Mouse (Mus musculus) lung, embryonic 15.5 days (tissue): Measurements from ENCODE around the gene Pole2. TPM values are rescaled to one million over a fixed set of nuclear protein-coding genes. Genes with fewer than 3 reads are reported as not detected.
A peak's percentile ranks its signal among the peaks of the same experiment; 100 is the strongest.

Experiments used
- ATAC-seq: fragments of 200-750 bp; cut with Nextera tagmentation; 2 replicates; pipeline ENCODE4 v1.8.0; 2017; ENCODE audit warnings: moderate number of reproducible peaks, borderline replicate concordance; ENCODE audit not compliant: low FRiP score, low TSS enrichment; ENCODE audit errors: extremely low read depth
- H3K27ac ChIP-seq: fragments of 300-500 bp; sonication (generic); 2 replicates; pipeline ENCODE4 v1.5.1; 2015; ENCODE audit warnings: moderate library complexity, mild to moderate bottlenecking, inconsistent platforms
- H3K27me3 ChIP-seq: fragments of 300-500 bp; sonication (generic); 2 replicates; pipeline ENCODE4 v1.6.1; 2015; ENCODE audit warnings: inconsistent platforms
- H3K36me3 ChIP-seq: fragments of 300-500 bp; sonication (generic); 2 replicates; pipeline ENCODE4 v1.6.1; 2015; ENCODE audit warnings: inconsistent platforms
- H3K4me1 ChIP-seq: fragments of 300-500 bp; sonication (generic); 2 replicates; pipeline ENCODE4 v1.6.1; 2015; ENCODE audit warnings: inconsistent platforms
- H3K4me2 ChIP-seq: fragments of 300-500 bp; sonication (generic); 2 replicates; pipeline ENCODE4 v1.6.1; 2015; ENCODE audit warnings: inconsistent platforms, mild to moderate bottlenecking, moderate library complexity
- H3K4me3 ChIP-seq: fragments of 300-500 bp; sonication (generic); 2 replicates; pipeline ENCODE4 v1.5.1; 2015; ENCODE audit warnings: mild to moderate bottlenecking, inconsistent platforms
- H3K9ac ChIP-seq: fragments of 300-500 bp; sonication (generic); 2 replicates; pipeline ENCODE4 v1.6.1; 2015; ENCODE audit warnings: inconsistent platforms
- H3K9me3 ChIP-seq: fragments of 300-500 bp; sonication (generic); 2 replicates; pipeline ENCODE4 v1.6.1; 2016; ENCODE audit warnings: inconsistent platforms
- WGBS: fragments of 180-500 bp; shearing (Covaris S2); methylation state at CpG from one replicate; pipeline ENCODE4 v1.1.7; 2015; 5-methylcytosine and 5-hydroxymethylcytosine counted together
- polyA plus RNA-seq: library from polyadenylated mRNA; unstranded; fragments of >200 nt; fragmentation: Nextera tagmentation; extraction: Ambion mirVana; gene quantifications from 2 replicates; pipeline ENCODE4 v1.2.1, GENCODE M21; 2015

Pole2 gene
- polyA plus RNA-seq, 1 experiment from 2014 or later, result 33.5 TPM

DNA sequence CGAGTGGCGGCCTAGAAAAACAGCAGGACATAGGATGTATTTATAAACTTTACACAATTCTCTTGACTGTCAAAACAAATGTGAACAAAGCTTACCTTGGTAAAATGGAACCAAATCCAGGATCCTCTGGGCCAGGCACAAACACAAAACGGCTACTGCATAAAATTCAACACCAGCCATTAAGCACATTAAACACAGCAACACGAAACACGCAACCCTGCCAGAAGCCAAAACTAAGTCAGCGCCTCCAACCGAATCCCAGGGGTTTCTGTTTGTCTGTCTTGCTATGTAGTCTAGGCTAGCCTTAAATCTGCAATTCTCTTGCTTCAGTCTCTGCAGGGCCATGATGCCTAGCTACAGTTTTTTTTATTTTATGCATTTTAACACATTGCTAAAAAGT lies 20.1 kb downstream of the Pole2 start:
- Histone ChIP-seq H3K27ac (no peak overlapping the region), H3K9ac (no peak overlapping the region), H3K36me3 (peaks cover 46% of the 10 kb centered on the region), H3K4me2 (no peak overlapping the region), H3K4me3 (no peak overlapping the region), H3K4me1 (no peaks in the 10 kb centered on the region), H3K27me3 (no peaks in the 10 kb centered on the region), H3K9me3 (no peaks in the 10 kb centered on the region)
- no peak for ATAC-seq
- WGBS, result 93% methylated on average over 7 of the region's 7 CpGs

DNA sequence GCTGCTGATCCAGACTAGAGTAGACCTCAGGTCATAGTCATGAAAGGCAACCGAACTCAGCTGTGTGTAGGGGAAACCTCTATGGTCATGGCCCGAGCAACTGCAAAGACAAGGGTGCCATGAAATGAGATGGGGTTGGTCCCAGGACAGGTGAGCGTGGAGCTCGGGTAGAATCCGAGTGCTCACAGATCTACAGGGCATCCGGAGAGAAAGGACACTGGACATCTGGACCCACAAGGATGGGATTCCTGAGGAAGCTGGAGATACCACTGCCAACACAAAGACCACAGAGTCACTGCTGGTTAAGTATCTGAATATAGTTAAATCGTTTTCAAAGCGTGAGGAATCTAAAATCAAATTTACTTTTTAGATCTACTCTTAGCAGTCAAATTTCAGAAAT lies 20.6 kb downstream of the Pole2 start:
- WGBS, result 88% methylated on average over 8 of the region's 8 CpGs
- H3K9me3 ChIP-seq, result no peaks in the 10 kb centered on the region
- ATAC-seq, result no peak
- H3K4me3 ChIP-seq, result no peak overlapping the region
- H3K4me1 ChIP-seq, result no peaks in the 10 kb centered on the region
- no peak overlapping the region for H3K9ac ChIP-seq
- peaks cover 49% of the 10 kb centered on the region for H3K36me3 ChIP-seq
- no peak overlapping the region for H3K4me2 ChIP-seq
- H3K27me3 ChIP-seq, result no peaks in the 10 kb centered on the region
- H3K27ac ChIP-seq, result no peak overlapping the region

DNA sequence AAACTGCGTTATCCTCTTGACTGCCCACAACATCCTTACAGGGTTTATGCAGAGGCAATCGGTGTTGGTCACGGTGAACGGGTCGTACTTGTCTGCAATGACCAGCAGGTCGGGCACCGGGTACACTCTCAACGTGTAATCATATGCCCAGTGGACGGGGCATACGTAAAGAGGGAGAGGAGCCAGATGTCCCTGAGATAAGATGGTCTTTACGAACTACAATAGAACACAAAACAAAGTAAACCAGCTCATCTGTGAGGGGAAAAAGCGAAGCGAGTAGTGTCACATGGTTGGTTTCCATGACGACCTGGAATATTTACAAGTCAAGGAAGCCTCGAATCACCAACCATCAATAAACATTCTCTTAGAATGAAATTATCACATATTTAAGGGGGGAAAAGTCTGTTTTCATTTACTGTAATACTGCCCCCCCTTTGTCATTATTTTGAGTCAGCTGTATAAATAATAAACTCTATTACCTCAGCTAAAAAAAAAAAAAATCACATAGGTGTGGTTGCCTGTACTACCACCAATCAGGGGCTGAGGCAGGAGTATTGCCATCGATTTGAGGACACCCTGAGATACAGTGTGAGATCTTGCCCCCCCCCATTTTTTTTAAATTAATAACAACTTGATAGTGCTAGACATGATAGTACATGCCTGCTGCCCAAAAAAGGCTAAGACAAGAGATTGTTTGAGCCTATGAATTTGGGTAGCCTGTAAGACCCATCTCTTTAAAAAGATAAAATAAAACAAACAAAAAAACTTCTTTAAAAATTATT lies 23.8 kb downstream of the Pole2 start, which contains the start of gene Gm49384:
Gene Gm49384, minus strand, starts transcription at position 216 of the 782 bp plus-strand sequence.
- peaks cover 48% of the 10 kb centered on the region for H3K36me3 ChIP-seq

DNA sequence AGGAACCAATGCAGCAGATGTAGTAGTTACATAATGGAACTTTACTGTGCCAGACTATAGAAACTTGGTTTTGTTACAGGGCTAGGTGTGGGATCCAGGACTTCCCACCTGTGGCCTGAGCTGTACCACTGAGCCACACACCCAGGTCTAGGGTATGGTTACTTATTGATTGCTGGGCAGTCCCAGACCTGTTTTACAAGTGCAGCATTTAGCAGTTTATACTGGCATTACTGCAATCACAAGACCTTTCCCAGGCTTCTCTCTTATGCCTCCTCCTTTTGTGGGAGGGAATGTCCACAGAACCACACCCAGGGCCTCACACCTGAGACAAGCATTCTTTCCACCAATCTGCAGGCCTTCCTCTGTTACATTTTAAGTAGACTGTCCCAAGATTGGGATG lies 29.0 kb downstream of the Pole2 start:
- H3K9me3 ChIP-seq, result no peaks in the 10 kb centered on the region
- H3K4me1 ChIP-seq, result peaks cover 22% of the 10 kb centered on the region
- H3K4me2 ChIP-seq, result peak overlapping the region; percentile 3; the same call in 1 of the 2 replicates
- no peak overlapping the region for H3K9ac ChIP-seq
- ATAC-seq, result no peak
- no peak overlapping the region for H3K27ac ChIP-seq
- H3K27me3 ChIP-seq, result no peaks in the 10 kb centered on the region
- peaks cover 30% of the 10 kb centered on the region for H3K36me3 ChIP-seq
- H3K4me3 ChIP-seq, result no peak overlapping the region

More for the DNA sequence above, 23.8 kb downstream of the Pole2 start, which contains the start of gene Gm49384:
- Histone ChIP-seq H3K27ac (no peak within 1 kb of the TSS), H3K4me3 (no peak within 1 kb of the TSS), H3K9ac (no peak within 1 kb of the TSS), H3K27me3 (no peaks in the 10 kb centered on the region), H3K4me2 (no peak within 1 kb of the TSS), H3K4me1 (peaks cover 3% of the 10 kb centered on the region), H3K9me3 (no peaks in the 10 kb centered on the region)
- ATAC-seq, result no peak
- 78% methylated on average over 16 of the region's 16 CpGs for WGBS

DNA sequence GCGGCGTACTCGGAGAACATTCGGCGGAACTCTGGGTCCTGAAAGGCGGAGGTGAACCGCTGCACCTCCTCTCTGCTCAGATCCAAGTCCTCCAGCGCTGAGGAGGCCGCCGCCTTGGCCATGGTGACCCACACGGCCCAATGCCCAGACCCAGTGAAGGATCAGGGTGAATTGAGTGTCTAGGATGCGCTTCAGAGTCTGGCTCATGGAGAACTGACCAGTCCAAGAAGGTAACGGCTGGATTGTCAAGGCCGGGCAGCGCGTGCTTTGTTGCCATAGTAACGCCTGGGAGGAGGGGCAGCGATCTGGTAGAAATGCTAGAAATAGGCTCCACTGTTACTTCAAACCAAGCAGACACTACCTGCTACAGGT lies 29.8 kb downstream of the Pole2 start, which contains the start of gene Dnaaf2:
Gene Dnaaf2, minus strand, starts transcription at position 266 of the 372 bp plus-strand sequence.
- peak within 1 kb of the TSS; percentile 95 for H3K4me2 ChIP-seq
- WGBS, result under 1% methylated on average over 18 of the region's 18 CpGs

DNA sequence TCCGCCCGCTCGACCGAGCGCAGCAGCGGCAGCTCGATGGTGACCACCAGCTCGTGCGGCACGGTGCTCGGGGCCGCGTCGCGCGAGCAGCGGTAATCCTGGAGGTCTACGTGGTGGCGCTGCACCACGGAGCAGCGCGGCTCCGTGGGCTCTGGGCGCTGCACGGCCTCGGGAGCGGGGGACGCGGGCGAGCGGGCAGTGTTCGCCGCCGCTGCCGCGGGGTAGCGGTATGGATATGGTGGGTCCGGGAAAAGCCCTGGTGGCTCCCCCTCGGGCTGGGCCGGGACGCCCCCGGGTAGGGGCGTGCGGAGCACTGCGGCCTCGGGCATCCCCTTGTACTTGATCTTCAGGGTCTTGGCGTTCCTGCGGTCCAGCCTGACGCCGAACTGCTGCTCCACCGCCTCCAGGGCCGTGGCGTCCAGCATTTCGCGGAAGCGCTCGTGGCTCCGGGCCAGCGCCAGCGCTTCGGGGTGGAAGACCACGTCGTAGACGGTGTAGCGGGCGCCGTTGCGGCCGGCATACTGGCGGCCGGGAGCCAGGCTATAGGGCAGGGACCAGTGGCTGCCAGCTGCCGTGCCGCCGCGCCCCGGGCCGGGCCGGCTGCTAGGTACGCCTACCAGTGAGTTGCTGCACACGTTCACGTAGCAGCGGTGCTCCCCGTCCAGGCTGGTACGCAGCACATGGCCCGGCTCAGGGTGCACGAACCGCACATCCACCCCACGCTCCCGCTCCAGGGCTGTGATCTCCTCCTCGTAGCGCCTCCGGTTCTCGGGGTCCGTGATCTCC lies 30.4 kb downstream of the Pole2 start:
- H3K4me2 ChIP-seq, result peak overlapping the region; percentile 95
- H3K4me3 ChIP-seq, result peak overlapping the region; percentile 75
- peak; percentile 80 for ATAC-seq
- peaks cover 22% of the 10 kb centered on the region for H3K4me1 ChIP-seq
- H3K9ac ChIP-seq, result peak overlapping the region; percentile 78
- no peaks in the 10 kb centered on the region for H3K9me3 ChIP-seq
- no peaks in the 10 kb centered on the region for H3K27me3 ChIP-seq
- peaks cover 22% of the 10 kb centered on the region; the same call in 1 of the 2 replicates for H3K36me3 ChIP-seq
- H3K27ac ChIP-seq, result peak overlapping the region; percentile 88
- WGBS, result under 1% methylated on average over 94 of the region's 94 CpGs

More for the DNA sequence above, 29.8 kb downstream of the Pole2 start, which contains the start of gene Dnaaf2:
- peaks cover 24% of the 10 kb centered on the region for H3K36me3 ChIP-seq
- peak; percentile 21; the same call in 1 of the 2 replicates for ATAC-seq
- peaks cover 22% of the 10 kb centered on the region for H3K4me1 ChIP-seq
- peak within 1 kb of the TSS; percentile 88 for H3K27ac ChIP-seq
- no peaks in the 10 kb centered on the region for H3K9me3 ChIP-seq
- no peaks in the 10 kb centered on the region for H3K27me3 ChIP-seq
- H3K9ac ChIP-seq, result peak within 1 kb of the TSS; percentile 78
- H3K4me3 ChIP-seq, result peak within 1 kb of the TSS; percentile 75

DNA sequence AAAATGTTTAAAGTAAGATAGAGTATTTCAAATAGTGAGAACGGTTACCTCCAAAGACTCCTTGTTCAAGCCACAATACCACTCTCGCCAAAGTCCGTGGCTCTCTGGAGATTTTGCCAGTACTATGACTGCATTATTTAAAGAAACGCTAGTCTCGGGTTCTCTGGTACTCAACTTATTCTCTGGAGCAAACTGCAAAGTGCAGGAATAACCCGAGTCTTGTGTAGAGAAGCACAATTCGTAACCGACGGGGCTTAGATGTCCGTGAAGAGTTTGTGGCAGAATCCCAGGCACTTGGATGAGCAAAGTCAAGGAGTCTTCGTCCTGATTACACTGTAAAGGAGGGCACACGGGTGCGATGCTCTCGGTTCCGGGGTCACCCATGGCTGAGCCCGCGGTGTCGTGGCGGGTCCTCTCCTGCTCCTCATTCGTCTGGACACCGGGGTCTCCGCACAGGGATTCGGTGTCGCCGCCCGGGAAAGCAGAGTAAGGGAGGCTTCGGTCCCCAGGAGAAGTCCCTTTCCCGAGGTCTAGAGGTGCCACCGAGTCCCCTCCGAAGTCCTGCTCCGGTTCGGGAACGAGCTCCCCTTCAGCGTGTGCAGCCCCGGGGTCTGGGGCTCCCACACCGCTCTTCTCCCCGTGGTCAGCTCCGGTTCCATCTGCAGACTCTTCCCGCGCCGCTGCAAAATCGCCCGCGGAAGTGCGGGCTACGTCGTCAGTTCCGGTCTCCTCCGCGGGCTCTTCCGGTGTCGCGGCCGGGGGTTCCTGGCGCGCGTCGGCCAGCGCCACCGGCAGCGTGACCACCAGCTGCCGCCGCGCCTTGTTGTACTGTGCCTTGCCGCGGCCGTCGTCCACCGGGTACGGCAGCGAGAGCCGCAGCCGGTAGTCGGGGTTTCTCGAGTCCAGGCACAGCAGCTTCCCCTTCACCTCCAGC lies 31.3 kb downstream of the Pole2 start, which contains the start of gene Gm49383:
Gene Gm49383, minus strand, starts transcription at position 661 of the 934 bp plus-strand sequence.
- Histone ChIP-seq H3K4me1 (peaks cover 22% of the 10 kb centered on the region), H3K9me3 (no peaks in the 10 kb centered on the region), H3K4me2 (peak within 1 kb of the TSS; percentile 95), H3K36me3 (peaks cover 24% of the 10 kb centered on the region; the same call in 1 of the 2 replicates), H3K4me3 (peak within 1 kb of the TSS; percentile 75), H3K27me3 (no peaks in the 10 kb centered on the region), H3K9ac (peak within 1 kb of the TSS; percentile 78), H3K27ac (peak within 1 kb of the TSS; percentile 88)
- peak; percentile 75 for ATAC-seq
- under 1% methylated on average over 75 of the region's 75 CpGs for WGBS

DNA sequence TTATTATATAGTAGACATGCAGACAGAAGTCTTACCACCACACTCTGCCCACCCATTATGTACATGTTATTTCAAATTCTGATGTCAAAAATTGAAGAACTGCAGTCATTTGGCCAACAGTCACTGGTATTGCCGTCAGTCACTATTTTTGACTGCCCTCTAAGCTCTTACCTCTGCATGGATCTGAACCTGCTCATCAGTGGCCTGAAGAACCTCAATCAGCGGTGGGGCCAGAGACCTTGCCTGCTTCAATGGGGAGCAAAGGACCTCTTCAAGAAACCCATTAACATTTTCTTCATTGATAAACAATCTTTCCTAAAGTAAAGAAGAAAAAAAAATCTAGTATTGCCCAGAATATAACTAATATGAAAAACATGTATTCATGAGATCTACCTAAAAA lies 35.4 kb downstream of the Pole2 start:
- H3K4me3 ChIP-seq, result no peak overlapping the region
- ATAC-seq, result no peak
- H3K27ac ChIP-seq, result no peak overlapping the region
- H3K9ac ChIP-seq, result no peak overlapping the region
- 86% methylated on average over 2 of the region's 2 CpGs for WGBS
- no peaks in the 10 kb centered on the region for H3K27me3 ChIP-seq
- peaks cover 38% of the 10 kb centered on the region for H3K36me3 ChIP-seq
- H3K9me3 ChIP-seq, result no peaks in the 10 kb centered on the region
- peaks cover 6% of the 10 kb centered on the region for H3K4me1 ChIP-seq
- H3K4me2 ChIP-seq, result no peak overlapping the region

DNA sequence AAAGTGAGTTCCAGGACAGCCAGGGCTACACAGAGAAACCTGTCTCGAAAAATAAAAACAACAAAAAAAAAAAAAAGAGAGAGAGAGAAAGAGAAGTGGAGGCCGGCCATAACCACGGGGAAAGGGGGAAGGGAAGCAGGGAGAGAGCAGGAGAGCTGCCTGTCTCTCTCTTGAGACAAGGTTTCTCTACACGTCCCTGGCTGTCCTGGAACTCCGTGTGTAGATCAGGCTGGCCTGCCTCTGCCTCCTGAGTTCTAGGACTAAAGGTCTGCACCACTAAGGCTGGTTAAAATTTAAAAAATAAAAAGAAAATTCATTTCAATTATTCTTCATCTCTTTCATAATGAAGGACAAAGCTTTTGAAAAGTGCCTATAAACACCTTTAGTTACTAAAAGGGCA lies 36.6 kb downstream of the Pole2 start:
- no peaks in the 10 kb centered on the region for H3K9me3 ChIP-seq
- peaks cover 15% of the 10 kb centered on the region for H3K4me1 ChIP-seq
- no peak overlapping the region for H3K4me2 ChIP-seq
- H3K4me3 ChIP-seq, result no peak overlapping the region
- ATAC-seq, result no peak
- no peaks in the 10 kb centered on the region for H3K27me3 ChIP-seq
- no peak overlapping the region for H3K9ac ChIP-seq
- peaks cover 45% of the 10 kb centered on the region for H3K36me3 ChIP-seq
- no peak overlapping the region for H3K27ac ChIP-seq
- whole genome bisulfite sequencing, result 86% methylated on average over 5 of the region's 5 CpGs

DNA sequence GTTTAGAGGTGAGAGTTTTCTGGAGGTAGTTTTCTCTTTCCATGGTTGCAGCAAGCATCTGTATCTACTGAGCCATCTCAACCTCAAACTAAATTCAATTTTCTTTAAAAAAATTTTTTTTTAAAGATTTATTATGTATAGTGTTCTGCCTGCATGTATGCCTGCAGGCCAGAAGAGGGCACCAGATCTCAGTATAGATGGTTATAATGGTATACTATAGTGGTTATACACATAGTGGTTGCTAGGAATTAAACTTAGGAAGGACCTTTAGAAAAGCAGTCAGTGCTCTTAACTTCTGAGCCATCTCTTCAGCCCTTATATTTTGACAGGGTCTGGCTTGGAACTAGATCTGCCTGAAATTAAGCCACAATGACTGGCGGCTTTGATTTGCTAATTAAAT lies 37.5 kb downstream of the Pole2 start:
- no peak for ATAC-seq
- 95% methylated on average over 1 of the region's 1 CpGs for WGBS
- Histone ChIP-seq H3K4me1 (peaks cover 13% of the 10 kb centered on the region), H3K27me3 (no peaks in the 10 kb centered on the region), H3K4me2 (no peak overlapping the region), H3K9ac (no peak overlapping the region), H3K9me3 (no peaks in the 10 kb centered on the region), H3K4me3 (no peak overlapping the region), H3K36me3 (peaks cover 45% of the 10 kb centered on the region), H3K27ac (no peak overlapping the region)

DNA sequence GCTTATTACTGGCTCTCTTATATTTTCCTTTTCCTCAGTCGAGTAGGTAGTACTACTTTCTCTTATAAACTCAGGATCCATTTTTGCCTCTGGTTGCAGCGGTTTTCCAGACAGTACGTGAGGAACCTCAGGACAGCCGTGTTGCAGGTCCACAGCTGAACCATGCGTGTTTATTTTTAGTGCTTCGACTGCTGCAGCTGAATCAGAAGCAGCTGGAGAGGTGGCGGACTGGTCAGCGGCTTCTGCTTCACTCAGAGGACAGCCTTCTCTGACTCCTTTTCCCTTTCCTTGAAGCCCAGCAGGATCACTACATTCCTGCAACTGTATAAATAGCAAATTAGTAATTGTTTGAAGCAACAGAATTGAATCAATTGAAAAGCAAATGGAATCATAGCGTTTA lies 37.9 kb downstream of the Pole2 start:
- no peak overlapping the region for H3K9ac ChIP-seq
- H3K9me3 ChIP-seq, result no peaks in the 10 kb centered on the region
- no peak overlapping the region for H3K27ac ChIP-seq
- H3K4me1 ChIP-seq, result peaks cover 17% of the 10 kb centered on the region
- ATAC-seq, result no peak
- no peak overlapping the region for H3K4me3 ChIP-seq
- peaks cover 45% of the 10 kb centered on the region for H3K36me3 ChIP-seq
- H3K4me2 ChIP-seq, result no peak overlapping the region
- H3K27me3 ChIP-seq, result no peaks in the 10 kb centered on the region
- WGBS, result 81% methylated on average over 9 of the region's 9 CpGs
